Mouse (Mus musculus) midbrain, embryonic 13.5 days (tissue): ENCODE measurements at regions not wholly inside any gene's neighbourhood (a gene's known extent, or its start where the extent isn't known, plus 50 kb on each side); places are given as distances from the start of the nearest gene placed in this dataset.

Experiments used
- ATAC-seq: fragments of 200-750 bp; cut with Nextera tagmentation; 2 replicates; pipeline ENCODE4 v1.8.0; 2017; ENCODE audit warnings: mild to moderate bottlenecking, moderate TSS enrichment, moderate library complexity
- H3K27ac ChIP-seq: fragments of 300-500 bp; sonication (generic); 2 replicates; pipeline ENCODE4 v1.5.1; 2015; ENCODE audit warnings: inconsistent platforms, mild to moderate bottlenecking, moderate library complexity
- H3K27me3 ChIP-seq: fragments of 300-500 bp; sonication (generic); 2 replicates; pipeline ENCODE4 v1.6.1; 2015; ENCODE audit warnings: mild to moderate bottlenecking, inconsistent platforms
- H3K36me3 ChIP-seq: fragments of 300-500 bp; sonication (generic); 2 replicates; pipeline ENCODE4 v1.6.1; 2015; ENCODE audit warnings: mild to moderate bottlenecking, inconsistent platforms
- H3K4me1 ChIP-seq: fragments of 300-500 bp; sonication (generic); replicated peaks from 2 replicates; pipeline ENCODE4 v1.6.1; 2015; ENCODE audit warnings: inconsistent platforms
- H3K4me2 ChIP-seq: fragments of 300-500 bp; sonication (generic); replicated peaks from 2 replicates; pipeline ENCODE4 v1.6.1; 2015; ENCODE audit warnings: moderate library complexity, mild to moderate bottlenecking, inconsistent platforms
- H3K4me3 ChIP-seq: fragments of 300-500 bp; sonication (generic); replicated peaks from 2 replicates; pipeline ENCODE4 v1.5.1; 2015; ENCODE audit warnings: mild to moderate bottlenecking, inconsistent platforms
- H3K9ac ChIP-seq: fragments of 300-500 bp; sonication (generic); replicated peaks from 2 replicates; pipeline ENCODE4 v1.6.1; 2015; ENCODE audit warnings: mild to moderate bottlenecking, inconsistent platforms
- H3K9me3 ChIP-seq: fragments of 300-500 bp; sonication (generic); 2 replicates; pipeline ENCODE4 v1.6.1; 2016; ENCODE audit warnings: mild to moderate bottlenecking, inconsistent platforms
- WGBS: fragments of 180-500 bp; shearing (Covaris S2); methylation state at CpG from one replicate; pipeline ENCODE4 v1.1.7; 2015; 5-methylcytosine and 5-hydroxymethylcytosine counted together

DNA sequence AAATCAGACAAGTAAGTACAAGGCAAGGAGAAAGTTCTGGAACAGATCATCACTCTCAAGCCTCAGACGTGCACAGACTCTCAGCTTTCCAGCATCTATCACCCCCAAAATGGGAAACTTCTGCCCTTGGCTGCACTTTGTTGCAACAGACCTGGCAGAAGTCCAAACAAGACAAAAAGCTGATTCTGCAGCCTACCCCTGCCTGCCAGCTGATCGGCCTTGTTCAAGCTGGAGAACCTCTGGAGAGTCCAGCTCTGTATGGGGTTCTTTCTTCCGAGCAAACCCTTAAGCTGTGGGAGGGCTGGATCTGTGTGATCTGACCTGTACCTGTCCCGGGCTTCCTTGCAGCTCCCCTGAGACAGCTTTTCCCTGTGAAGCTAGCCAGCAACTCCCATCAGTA lies 299.7 kb upstream of the Klf3 start:
- no peaks in the 10 kb centered on the region for H3K36me3 ChIP-seq
- ATAC-seq = no peak
- WGBS = 52% methylated on average over 4 of the region's 4 CpGs
- H3K27ac ChIP-seq = no peak overlapping the region
- H3K4me2 ChIP-seq = no peak overlapping the region
- H3K27me3 ChIP-seq = no peaks in the 10 kb centered on the region
- H3K9ac ChIP-seq = no peak overlapping the region
- no peak overlapping the region for H3K4me3 ChIP-seq
- no peaks in the 10 kb centered on the region for H3K9me3 ChIP-seq
- H3K4me1 ChIP-seq = peaks cover 26% of the 10 kb centered on the region

- no peaks in the 10 kb centered on the region for H3K9me3 ChIP-seq
- 0 out of 2 replicates have a peak overlapping the region, but pooled peaks have one; percentile 63 for H3K4me2 ChIP-seq
- H3K9ac ChIP-seq = no peak overlapping the region
- no peak overlapping the region for H3K4me3 ChIP-seq
- H3K27ac ChIP-seq = no peak overlapping the region
- no peaks in the 10 kb centered on the region for H3K27me3 ChIP-seq
- H3K4me1 ChIP-seq = peaks cover 26% of the 10 kb centered on the region
- ATAC-seq = no peak
- 41% methylated on average over 6 of the region's 6 CpGs for WGBS
- no peaks in the 10 kb centered on the region for H3K36me3 ChIP-seq
These were observed 298.7 kb upstream of the Klf3 start for GRCm38 (mm10) chr5:64504507-64504906.

GRCm38 (mm10) chr5:64505227-64505834 lies 297.9 kb upstream of the Klf3 start:
- WGBS = 1% methylated on average over 17 of the region's 17 CpGs

DNA sequence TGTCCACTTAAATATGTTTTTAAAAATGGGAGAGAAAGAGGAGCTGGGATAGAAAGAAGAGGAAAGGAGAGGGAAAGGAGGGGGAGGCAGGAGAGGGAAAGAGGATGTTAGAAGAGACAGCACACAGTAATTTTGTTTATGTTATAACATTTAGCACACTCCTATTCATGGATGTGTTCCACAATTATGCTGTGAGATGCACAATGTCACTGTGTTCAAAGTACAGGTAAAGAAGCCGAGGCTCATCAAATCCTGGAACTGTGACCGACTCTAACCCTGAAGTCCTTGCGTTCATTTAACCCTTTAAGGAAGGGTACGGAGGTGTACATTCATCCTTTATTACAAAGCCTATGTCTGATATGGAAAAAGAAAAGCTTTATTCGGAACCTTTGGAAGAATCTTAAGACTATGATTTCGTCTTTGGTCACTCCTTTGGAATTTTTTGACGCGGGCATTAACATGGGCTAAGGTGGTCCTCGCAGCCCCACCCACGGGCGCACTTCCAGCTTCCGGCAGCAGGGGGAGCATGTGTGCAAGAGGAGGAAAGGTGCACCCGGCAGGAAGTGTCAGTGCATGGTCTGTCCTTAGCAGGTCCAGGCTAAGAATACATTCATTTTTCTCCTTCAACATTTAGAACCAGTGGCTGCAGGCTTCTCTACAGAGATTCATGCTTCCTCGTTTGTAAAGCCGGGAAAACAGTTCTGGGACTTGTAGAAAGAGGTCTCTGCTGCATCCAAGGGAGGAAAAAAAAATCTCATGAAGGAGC lies 297.2 kb upstream of the Klf3 start:
- peak overlapping the region; percentile 37 for H3K4me3 ChIP-seq
- no peak overlapping the region for H3K27ac ChIP-seq
- H3K27me3 ChIP-seq = no peaks in the 10 kb centered on the region
- peak; percentile 64 for ATAC-seq
- 2% methylated on average over 15 of the region's 15 CpGs for WGBS
- H3K4me2 ChIP-seq = peak overlapping the region; percentile 63
- 0 out of 2 replicates have a peak overlapping the region, but pooled peaks have one; percentile 23 for H3K9ac ChIP-seq
- no peaks in the 10 kb centered on the region for H3K36me3 ChIP-seq
- peaks cover 26% of the 10 kb centered on the region for H3K4me1 ChIP-seq
- no peaks in the 10 kb centered on the region for H3K9me3 ChIP-seq

More at GRCm38 (mm10) chr5:64505227-64505834, 297.9 kb upstream of the Klf3 start:
- Histone ChIP-seq H3K4me1 (peaks cover 26% of the 10 kb centered on the region), H3K27me3 (no peaks in the 10 kb centered on the region), H3K9ac (0 out of 2 replicates have a peak overlapping the region, but pooled peaks have one; percentile 23), H3K4me3 (peak overlapping the region; percentile 37), H3K4me2 (peak overlapping the region; percentile 63), H3K27ac (no peak overlapping the region), H3K36me3 (no peaks in the 10 kb centered on the region), H3K9me3 (no peaks in the 10 kb centered on the region)
- ATAC-seq = peak; percentile 73

DNA sequence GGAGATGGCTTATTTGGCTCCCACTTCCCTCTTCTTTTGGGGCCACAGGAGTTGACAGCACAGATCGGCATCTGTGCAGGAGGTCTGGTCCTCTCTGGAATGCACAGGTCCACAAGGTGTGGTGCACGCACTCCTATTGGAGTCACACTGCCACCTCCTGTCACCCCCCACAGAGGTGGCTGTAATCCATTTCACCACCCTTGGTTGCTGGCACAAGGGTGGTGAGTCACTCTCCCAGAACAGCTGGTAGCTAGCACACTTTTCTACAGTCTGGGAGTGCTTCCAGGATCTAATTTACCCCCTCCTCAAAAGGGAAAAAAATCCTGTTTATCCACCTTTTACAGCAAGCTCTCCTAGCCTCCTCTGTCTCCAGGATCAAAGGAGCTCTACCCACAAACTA lies 294.6 kb upstream of the Klf3 start:
- no peak for ATAC-seq
- no peak overlapping the region for H3K27ac ChIP-seq
- H3K4me2 ChIP-seq = no peak overlapping the region
- no peaks in the 10 kb centered on the region for H3K9me3 ChIP-seq
- H3K9ac ChIP-seq = no peak overlapping the region
- WGBS = 87% methylated on average over 2 of the region's 2 CpGs
- H3K36me3 ChIP-seq = no peaks in the 10 kb centered on the region
- H3K4me3 ChIP-seq = no peak overlapping the region
- H3K27me3 ChIP-seq = no peaks in the 10 kb centered on the region
- H3K4me1 ChIP-seq = peaks cover 23% of the 10 kb centered on the region

- Histone ChIP-seq H3K4me2 (no peak overlapping the region), H3K9ac (no peak overlapping the region), H3K9me3 (no peaks in the 10 kb centered on the region), H3K27ac (no peak overlapping the region), H3K4me3 (no peak overlapping the region), H3K27me3 (no peaks in the 10 kb centered on the region), H3K4me1 (no peaks in the 10 kb centered on the region), H3K36me3 (no peaks in the 10 kb centered on the region)
- ATAC-seq = 0 out of 2 replicates have a peak, but pooled peaks have one; percentile 9
- 86% methylated on average over 20 of the region's 20 CpGs for WGBS
These were observed 289.8 kb upstream of the Klf3 start for GRCm38 (mm10) chr5:64513155-64513945.

DNA sequence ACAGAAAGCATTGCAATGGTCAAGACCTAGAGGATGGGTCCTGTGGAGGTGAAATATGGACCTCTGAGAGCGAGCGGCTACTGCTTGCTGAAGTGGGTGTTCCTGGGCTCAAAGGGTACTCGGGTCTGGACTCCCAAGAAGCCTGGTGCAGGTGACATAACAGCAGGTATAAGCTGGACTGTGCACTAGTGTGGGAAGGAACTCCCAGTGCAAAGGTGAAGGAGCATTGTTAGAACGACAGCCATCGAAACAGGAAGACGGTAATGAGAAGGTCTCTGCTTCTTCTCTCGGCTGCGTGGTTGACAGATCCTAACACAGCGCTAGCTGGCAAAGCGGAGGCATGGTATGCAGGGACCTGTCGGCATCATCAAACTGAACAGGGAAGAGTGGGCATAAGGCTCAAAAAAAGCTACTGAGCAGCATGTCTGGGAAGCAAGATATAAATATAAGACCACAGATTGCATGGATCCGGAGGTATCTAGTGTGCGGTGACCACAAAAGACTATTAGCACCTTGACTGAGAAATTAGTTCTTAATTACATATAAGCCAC lies 287.0 kb upstream of the Klf3 start:
- H3K4me1 ChIP-seq = no peaks in the 10 kb centered on the region
- no peak overlapping the region for H3K4me3 ChIP-seq
- no peaks in the 10 kb centered on the region for H3K36me3 ChIP-seq
- no peaks in the 10 kb centered on the region for H3K9me3 ChIP-seq
- H3K4me2 ChIP-seq = no peak overlapping the region
- H3K9ac ChIP-seq = no peak overlapping the region
- no peak for ATAC-seq
- H3K27me3 ChIP-seq = no peaks in the 10 kb centered on the region
- 90% methylated on average over 13 of the region's 13 CpGs for WGBS
- no peak overlapping the region for H3K27ac ChIP-seq

DNA sequence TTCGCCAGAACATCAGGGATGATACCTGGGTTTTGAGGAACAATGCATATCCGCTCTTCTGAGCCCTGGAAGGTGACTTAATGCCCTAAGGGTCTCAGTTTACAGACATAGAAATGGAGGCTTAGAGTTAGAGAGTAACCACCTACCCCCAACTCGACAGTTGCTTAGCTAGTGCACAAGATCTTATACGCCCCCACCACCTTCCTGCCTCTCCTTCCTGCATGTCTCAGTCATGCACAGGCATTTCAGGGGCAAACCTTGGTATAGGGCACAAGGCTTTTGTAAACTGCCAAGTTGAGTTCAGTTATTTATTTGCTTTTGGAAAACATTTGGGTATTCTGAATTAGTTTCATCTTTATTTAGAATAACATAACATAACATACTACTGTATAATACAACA lies 285.9 kb upstream of the Klf3 start:
- Histone ChIP-seq H3K27me3 (no peaks in the 10 kb centered on the region), H3K27ac (no peak overlapping the region), H3K4me3 (no peak overlapping the region), H3K4me2 (no peak overlapping the region), H3K9ac (no peak overlapping the region), H3K4me1 (no peaks in the 10 kb centered on the region), H3K9me3 (no peaks in the 10 kb centered on the region), H3K36me3 (no peaks in the 10 kb centered on the region)
- ATAC-seq = no peak
- WGBS = 88% methylated on average over 4 of the region's 4 CpGs

GRCm38 (mm10) chr5:64517835-64518234 lies 285.4 kb upstream of the Klf3 start:
- no peak overlapping the region for H3K4me3 ChIP-seq
- no peaks in the 10 kb centered on the region for H3K4me1 ChIP-seq
- no peak overlapping the region for H3K4me2 ChIP-seq
- H3K9me3 ChIP-seq = no peaks in the 10 kb centered on the region
- no peak for ATAC-seq
- H3K27ac ChIP-seq = no peak overlapping the region
- 52% methylated on average over 3 of the region's 3 CpGs for WGBS
- H3K36me3 ChIP-seq = no peaks in the 10 kb centered on the region
- H3K27me3 ChIP-seq = no peaks in the 10 kb centered on the region
- no peak overlapping the region for H3K9ac ChIP-seq

GRCm38 (mm10) chr5:64519036-64519435 lies 284.2 kb upstream of the Klf3 start:
- Histone ChIP-seq H3K9me3 (no peaks in the 10 kb centered on the region), H3K27me3 (no peaks in the 10 kb centered on the region), H3K36me3 (no peaks in the 10 kb centered on the region), H3K4me1 (no peaks in the 10 kb centered on the region), H3K27ac (no peak overlapping the region), H3K4me2 (no peak overlapping the region), H3K4me3 (no peak overlapping the region), H3K9ac (no peak overlapping the region)
- no peak for ATAC-seq
- WGBS = 91% methylated on average over 7 of the region's 7 CpGs

GRCm38 (mm10) chr5:64519731-64520130 lies 283.5 kb upstream of the Klf3 start:
- no peak for ATAC-seq

DNA sequence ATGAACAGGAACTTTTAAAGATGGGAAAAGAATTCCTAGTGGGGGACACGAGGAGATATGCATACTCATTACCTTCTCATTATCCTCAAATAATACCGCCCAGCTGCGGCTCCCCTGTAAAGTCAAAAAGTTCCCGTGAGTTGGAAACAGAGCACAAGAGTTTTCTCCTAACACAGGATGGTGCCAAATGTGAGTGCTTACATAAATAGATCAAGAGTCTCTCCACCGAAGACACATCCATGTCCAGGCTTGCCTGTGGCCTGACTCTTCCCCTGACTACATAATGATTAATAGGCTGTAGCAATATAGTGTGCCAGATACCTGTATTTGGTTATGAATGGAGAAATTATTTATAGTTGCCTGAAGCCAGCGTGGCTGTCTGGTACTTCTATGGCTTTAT lies 281.8 kb upstream of the Klf3 start:
- Histone ChIP-seq H3K4me3 (no peak overlapping the region), H3K4me2 (no peak overlapping the region), H3K9ac (no peak overlapping the region), H3K4me1 (no peaks in the 10 kb centered on the region), H3K9me3 (no peaks in the 10 kb centered on the region), H3K36me3 (no peaks in the 10 kb centered on the region), H3K27me3 (no peaks in the 10 kb centered on the region), H3K27ac (no peak overlapping the region)
- 79% methylated on average over 6 of the region's 6 CpGs for WGBS
- no peak for ATAC-seq

More at GRCm38 (mm10) chr5:64519731-64520130, 283.5 kb upstream of the Klf3 start:
- Histone ChIP-seq H3K4me3 (no peak overlapping the region), H3K9me3 (no peaks in the 10 kb centered on the region), H3K4me2 (no peak overlapping the region), H3K9ac (no peak overlapping the region), H3K4me1 (no peaks in the 10 kb centered on the region), H3K27ac (no peak overlapping the region), H3K36me3 (no peaks in the 10 kb centered on the region), H3K27me3 (no peaks in the 10 kb centered on the region)
- WGBS = 84% methylated on average over 12 of the region's 12 CpGs
